Mouse (Mus musculus) T-helper 1 cell (primary cell): ENCODE measurements around the gene Mafg.
"Not testable (repeated sequence)": the region's sequence is repeated elsewhere in the genome, so short reads cannot be mapped to it uniquely, and the experiment has no call there.

Experiments
- in situ Hi-C: fragments of 300-600 bp; cut with MboI, MseI; formaldehyde crosslinking; loops from one replicate; pipeline ENCODE4 v1.15.1; 2025; ENCODE audit warnings: high pct_unique_total_duplicates

The Mafg gene

GRCm38 (mm10) chr11:120598283-120598989 lies 35.0 kb downstream of the Mafg start, which contains the start of the genes Alyref and Anapc11:
Alyref (minus strand) TSS chr11:120598365.
Anapc11 (plus strand) TSS chr11:120598421.
- in situ Hi-C loops, result no loop called here

DNA sequence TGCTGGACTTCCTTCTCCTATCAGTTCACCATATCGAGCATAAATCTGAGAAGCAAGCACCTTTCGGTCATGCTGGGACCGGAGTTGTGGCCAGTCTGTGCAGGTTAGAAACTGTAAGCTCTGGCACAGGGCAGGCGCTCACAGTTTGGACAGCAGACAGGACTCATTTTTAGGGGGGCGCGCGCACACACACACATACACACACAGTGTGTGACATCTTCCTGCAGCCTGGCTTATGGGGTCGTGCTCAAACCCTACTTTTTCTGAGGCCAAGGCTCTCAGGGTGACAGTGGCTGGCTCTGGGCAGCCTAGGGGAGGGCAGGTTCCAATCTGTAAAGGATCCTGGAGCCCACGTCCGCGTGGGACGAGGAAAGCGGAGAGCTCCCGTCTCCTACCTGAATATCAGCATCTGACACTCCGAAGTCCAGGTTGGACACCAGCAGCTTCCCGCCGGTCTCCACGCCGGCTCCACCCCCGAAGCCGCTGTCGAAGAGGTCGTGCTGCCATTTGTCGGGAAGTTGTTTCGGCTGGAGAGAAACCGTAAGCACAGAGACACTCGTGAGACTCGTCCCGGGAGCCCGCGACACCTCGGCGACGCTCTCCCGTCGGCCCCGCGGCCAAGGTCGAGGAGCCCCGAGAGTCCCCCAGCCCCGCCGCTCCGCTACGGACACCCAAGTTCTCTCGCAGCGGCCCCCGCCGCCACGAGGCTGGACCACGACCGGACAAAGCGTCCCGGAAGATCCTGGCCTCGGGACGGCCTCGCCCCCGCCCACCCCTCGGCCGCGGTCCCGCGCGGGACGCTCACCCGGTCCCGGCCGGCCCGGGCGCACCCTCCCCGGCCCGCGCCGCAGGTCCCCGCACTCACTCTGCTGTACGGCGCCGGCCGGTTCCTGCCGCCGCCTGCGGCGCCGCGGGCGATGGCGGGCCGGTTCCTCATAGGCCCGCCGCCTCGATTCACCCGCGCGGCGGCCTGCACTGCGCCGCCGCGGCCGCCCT lies 35.9 kb downstream of the Mafg start:
- in situ Hi-C loops, result no loop called here

DNA sequence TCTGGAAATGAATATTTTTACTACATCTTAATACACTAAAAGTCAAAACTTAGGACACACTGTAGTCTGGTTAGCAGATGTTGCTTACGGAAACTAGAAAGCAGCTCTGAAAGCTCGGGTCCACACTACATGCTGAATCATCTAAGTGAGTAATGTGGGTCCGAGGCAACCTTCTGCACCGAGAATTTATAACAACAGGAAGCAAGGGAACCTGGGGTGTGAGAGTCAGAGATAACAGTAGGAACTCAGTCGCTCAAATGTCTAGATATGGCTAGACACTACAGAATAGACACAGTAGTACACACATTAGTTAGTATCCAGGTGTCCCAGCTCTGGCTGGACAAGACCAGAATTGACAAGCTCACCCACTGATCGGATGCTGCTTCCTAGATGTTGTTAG lies 44.9 kb downstream of the Mafg start:
- in situ Hi-C loops, result no loop called here

DNA sequence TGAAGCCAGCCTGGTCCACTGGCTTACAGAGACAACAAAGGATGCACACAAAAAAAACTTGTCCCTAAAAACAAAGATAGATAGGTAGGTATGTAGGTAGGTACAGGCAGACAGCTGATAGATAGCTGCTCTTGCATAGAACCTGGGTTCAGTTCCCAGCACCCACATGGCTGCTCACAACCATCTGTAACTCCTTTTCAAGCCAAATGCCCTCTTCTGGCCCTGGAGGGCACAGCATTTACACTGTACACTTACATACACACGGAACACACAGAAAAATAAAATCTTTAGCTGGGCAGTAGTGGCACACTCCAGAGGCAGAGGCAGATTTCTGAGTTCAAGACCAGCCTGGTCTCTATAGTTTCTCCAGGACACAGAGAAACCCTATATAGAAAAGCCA lies 49.5 kb downstream of the Mafg start:
- in situ Hi-C loops, result no loop called here

DNA sequence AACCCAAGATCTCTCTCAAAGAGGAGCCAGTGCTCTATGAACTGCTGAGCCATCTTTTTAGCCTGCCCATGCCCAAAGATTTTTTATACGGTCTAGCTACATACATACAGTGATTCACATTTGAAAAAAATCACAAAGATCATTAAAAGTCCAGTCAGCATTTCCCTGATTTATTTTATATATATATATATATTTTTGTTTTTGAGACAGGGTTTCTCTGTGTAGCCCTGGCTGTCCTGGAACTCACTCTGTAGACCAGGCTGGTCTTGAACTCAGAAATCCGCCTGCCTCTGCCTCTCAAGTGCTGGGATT lies 50.5 kb downstream of the Mafg start:
- in situ Hi-C loops, result not testable (repeated sequence)

GRCm38 (mm10) chr11:120582268-120582981 lies 51.0 kb downstream of the Mafg start:
- in situ Hi-C loops, result no loop called here

DNA sequence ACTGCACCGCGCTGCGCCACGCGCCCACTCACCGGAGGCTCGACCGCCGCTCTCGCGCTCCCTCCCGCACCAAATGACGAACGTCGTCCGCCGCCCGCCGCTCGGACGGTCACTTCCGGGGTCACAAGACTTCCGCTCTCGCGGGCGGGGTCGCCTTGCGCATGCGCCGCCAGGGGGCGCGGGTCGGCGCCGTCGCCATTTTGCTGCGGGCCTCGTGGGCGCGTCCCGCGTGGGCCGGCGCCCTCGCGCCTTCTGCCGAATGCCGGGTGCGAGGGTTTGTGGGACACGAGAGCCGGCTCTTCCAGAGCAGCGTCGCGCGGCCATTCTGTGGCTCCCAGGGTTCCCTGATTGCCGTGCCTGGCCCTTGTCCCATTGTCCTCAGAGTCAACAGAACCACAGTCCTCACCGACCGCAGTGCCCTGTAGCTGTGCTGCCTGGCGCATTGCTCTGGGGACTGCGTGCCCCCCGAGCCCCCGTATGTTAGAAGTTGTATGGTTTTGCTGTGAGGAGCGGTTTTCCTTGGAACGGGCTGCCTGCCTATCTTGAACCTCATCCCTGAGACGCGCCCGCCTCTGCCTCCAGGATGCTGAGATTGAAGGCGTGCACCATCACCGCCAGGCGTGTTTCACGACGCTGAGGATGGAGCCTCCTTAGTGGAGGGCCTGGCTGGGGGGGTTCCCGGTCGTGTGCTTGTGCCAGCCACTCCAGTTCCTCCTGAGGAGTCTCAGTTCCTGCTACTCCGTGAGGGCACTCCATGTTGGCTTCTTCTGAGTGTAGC lies 51.7 kb downstream of the Mafg start, which contains the start of gene Arhgdia:
TSS of gene Arhgdia (minus strand) at position 135 of the 778 bp plus-strand sequence.
- in situ Hi-C loops, result no loop called here

- in situ Hi-C loops, result no loop called here
These were observed 52.5 kb downstream of the Mafg start for GRCm38 (mm10) chr11:120580871-120581331.

DNA sequence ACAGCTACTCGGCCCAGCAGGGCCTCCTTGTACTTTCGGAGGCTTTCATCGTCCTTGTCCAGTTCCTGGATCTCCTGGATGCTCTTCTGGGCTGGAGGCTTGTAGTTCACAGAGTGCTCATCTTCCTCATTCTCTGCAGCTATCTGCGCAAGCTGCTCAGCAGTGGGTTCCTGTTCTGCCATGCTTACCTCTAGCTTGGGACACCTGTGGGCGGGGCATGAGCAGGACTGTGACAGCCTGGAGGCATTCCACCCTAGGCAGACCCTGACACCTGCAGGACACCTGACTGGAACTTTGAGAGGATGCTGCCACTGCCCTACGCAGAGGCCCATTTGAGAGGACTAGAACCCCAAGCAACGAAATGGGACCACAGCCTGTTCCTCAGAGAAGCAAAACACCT lies 53.2 kb downstream of the Mafg start:
- in situ Hi-C loops, result no loop called here

GRCm38 (mm10) chr11:120579316-120580107 lies 53.9 kb downstream of the Mafg start:
- in situ Hi-C loops, result no loop called here

DNA sequence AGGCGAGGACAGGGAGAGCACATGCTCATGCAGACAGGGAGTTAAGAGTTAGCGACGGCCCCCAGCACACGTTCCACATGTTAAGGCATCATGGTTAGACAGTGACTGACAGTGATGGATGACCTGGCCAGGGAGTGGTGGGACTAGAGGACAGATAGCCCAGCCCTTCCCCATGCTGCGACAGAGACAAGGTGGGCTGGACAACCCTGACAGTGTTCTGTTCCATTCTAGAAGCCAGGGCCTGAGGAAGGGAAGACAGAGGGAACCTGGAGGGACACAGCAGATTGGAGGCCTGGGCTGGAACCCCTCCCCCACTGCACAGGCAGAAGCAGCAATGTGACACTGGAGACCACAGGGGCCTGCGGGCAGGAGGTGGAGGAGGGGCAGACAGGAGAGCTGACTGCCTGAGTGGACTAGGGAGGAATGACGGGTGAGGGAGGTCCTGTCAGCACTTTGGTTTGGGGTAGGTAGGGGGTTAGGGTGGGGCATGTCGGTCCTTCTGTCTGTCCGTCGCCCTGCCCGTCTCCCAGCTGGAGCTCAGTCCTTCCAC lies 54.6 kb downstream of the Mafg start:
- in situ Hi-C loops, result no loop called here

GRCm38 (mm10) chr11:120578024-120578693 lies 55.2 kb downstream of the Mafg start:
- in situ Hi-C loops, result no loop called here

DNA sequence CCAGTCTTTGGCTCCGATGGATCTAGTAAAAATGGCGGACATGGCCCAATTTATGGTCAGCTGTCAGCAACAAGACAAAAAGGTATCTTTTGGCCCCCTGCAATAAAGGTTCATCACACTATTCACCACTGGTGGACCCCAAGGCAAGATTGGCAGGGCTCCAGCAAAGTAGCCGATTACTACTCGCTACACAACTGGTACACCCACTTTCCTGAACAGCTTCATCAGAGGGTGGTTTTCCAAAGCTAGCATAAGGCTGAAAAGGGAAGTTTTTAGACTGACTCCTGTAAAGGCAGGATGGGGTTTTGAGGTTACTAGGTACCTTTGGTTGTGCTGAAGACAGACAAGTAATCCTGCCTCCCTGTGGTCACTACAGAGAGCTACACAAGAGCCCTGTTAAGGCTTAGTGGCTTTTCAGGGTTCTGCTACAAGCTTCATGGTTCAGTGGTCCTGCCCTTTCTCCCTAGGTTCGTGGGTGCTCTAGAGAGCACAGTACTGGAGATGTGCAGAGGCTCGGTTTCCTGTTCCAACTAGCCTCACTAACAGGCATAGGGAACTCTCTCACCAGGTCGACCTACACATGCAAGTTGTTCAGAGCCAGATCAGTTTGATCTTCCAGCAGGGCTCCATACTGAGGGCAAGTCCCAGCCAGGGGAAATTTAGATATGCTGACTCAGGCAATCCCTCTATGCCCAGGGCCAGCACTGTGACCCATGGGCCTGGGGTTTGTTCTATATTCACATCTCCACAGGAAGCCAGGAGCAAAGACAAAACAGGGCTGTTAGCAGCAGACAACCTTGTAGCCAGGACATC lies 56.0 kb downstream of the Mafg start:
- in situ Hi-C loops, result no loop called here

GRCm38 (mm10) chr11:120576365-120576981 lies 56.9 kb downstream of the Mafg start:
- in situ Hi-C loops, result no loop called here

GRCm38 (mm10) chr11:120575940-120576339 lies 57.5 kb downstream of the Mafg start:
- in situ Hi-C loops, result no loop called here
